Mouse (Mus musculus) hindbrain, embryonic 12.5 days (tissue): ENCODE results near the gene Fam43a. TPM values are rescaled to one million over a fixed set of nuclear protein-coding genes. Genes with fewer than 3 reads are reported as not detected.

Experiments
- ATAC-seq: fragments of 200-750 bp; cut with Nextera tagmentation; 2 replicates; pipeline ENCODE4 v1.8.0; 2017; ENCODE audit warnings: moderate TSS enrichment; ENCODE audit not compliant: low FRiP score
- H3K27ac ChIP-seq: fragments of 300-500 bp; sonication (generic); 2 replicates; pipeline ENCODE4 v1.5.1; 2016; ENCODE audit warnings: mild to moderate bottlenecking
- H3K27me3 ChIP-seq: fragments of 300-500 bp; sonication (generic); 2 replicates; pipeline ENCODE4 v1.6.1; 2016; ENCODE audit warnings: mild to moderate bottlenecking
- H3K36me3 ChIP-seq: fragments of 300-500 bp; sonication (generic); 2 replicates; pipeline ENCODE4 v1.6.1; 2016; ENCODE audit warnings: mild to moderate bottlenecking
- H3K4me1 ChIP-seq: fragments of 300-500 bp; sonication (generic); 2 replicates; pipeline ENCODE4 v1.6.1; 2016
- H3K4me2 ChIP-seq: fragments of 300-500 bp; sonication (generic); replicated peaks from 2 replicates; pipeline ENCODE4 v1.6.1; 2016; ENCODE audit warnings: mild to moderate bottlenecking
- H3K4me3 ChIP-seq: fragments of 300-500 bp; sonication (generic); 2 replicates; pipeline ENCODE4 v1.5.1; 2016; ENCODE audit warnings: mild to moderate bottlenecking
- H3K9ac ChIP-seq: fragments of 300-500 bp; sonication (generic); 2 replicates; pipeline ENCODE4 v1.6.1; 2016; ENCODE audit warnings: mild to moderate bottlenecking, moderate library complexity
- H3K9me3 ChIP-seq: fragments of 300-500 bp; sonication (generic); replicated peaks from 2 replicates; pipeline ENCODE4 v1.6.1; 2016; ENCODE audit warnings: mild to moderate bottlenecking
- WGBS: fragments of 180-500 bp; shearing (Covaris S2); methylation state at CpG from one replicate; pipeline ENCODE4 v1.1.7; 2016; 5-methylcytosine and 5-hydroxymethylcytosine counted together
- polyA plus RNA-seq: library from polyadenylated mRNA; unstranded; fragments of >200 nt; fragmentation: Nextera tagmentation; extraction: Ambion mirVana; gene quantifications from 2 replicates; pipeline ENCODE4 v1.2.1, GENCODE M21; 2016

The Fam43a gene
- polyA plus RNA-seq, 1 experiment from 2014 or later, result 17.5 TPM

GRCm38 (mm10) chr16:30575815-30576214 lies 23.7 kb upstream of the Fam43a start:
- no peak overlapping the region for H3K9ac ChIP-seq
- H3K27ac ChIP-seq, result no peak overlapping the region
- H3K4me3 ChIP-seq, result no peak overlapping the region
- ATAC-seq, result no peak
- 94% methylated on average over 7 of the region's 7 CpGs for WGBS
- H3K4me1 ChIP-seq, result no peaks in the 10 kb centered on the region
- H3K36me3 ChIP-seq, result peaks cover 94% of the 10 kb centered on the region
- no peaks in the 10 kb centered on the region for H3K9me3 ChIP-seq
- H3K27me3 ChIP-seq, result no peaks in the 10 kb centered on the region
- H3K4me2 ChIP-seq, result no peak overlapping the region

- Histone ChIP-seq H3K36me3 (peaks cover 94% of the 10 kb centered on the region), H3K4me2 (no peak overlapping the region), H3K4me1 (no peaks in the 10 kb centered on the region), H3K27ac (no peak overlapping the region), H3K27me3 (no peaks in the 10 kb centered on the region), H3K9me3 (no peaks in the 10 kb centered on the region), H3K9ac (no peak overlapping the region), H3K4me3 (no peak overlapping the region)
- no peak for ATAC-seq
- 82% methylated on average over 1 of the region's 1 CpGs for WGBS
Measured at GRCm38 (mm10) chr16:30576392-30576791, 23.1 kb upstream of the Fam43a start.

GRCm38 (mm10) chr16:30580765-30581164 lies 18.8 kb upstream of the Fam43a start:
- H3K4me1 ChIP-seq, result no peaks in the 10 kb centered on the region
- H3K9ac ChIP-seq, result no peak overlapping the region
- H3K27me3 ChIP-seq, result no peaks in the 10 kb centered on the region
- no peak for ATAC-seq
- no peaks in the 10 kb centered on the region for H3K9me3 ChIP-seq
- no peak overlapping the region for H3K4me2 ChIP-seq
- 89% methylated on average over 5 of the region's 5 CpGs for WGBS
- H3K27ac ChIP-seq, result no peak overlapping the region
- H3K4me3 ChIP-seq, result no peak overlapping the region
- peaks cover 90% of the 10 kb centered on the region for H3K36me3 ChIP-seq

- no peak; the same call in 1 of the 2 replicates for ATAC-seq
- Histone ChIP-seq H3K36me3 (peaks cover 28% of the 10 kb centered on the region), H3K4me1 (peaks cover 11% of the 10 kb centered on the region), H3K9ac (peak overlapping the region; percentile 76), H3K27ac (no peak overlapping the region), H3K4me2 (peak overlapping the region; percentile 94), H3K4me3 (peak overlapping the region; percentile 81), H3K9me3 (no peaks in the 10 kb centered on the region), H3K27me3 (no peaks in the 10 kb centered on the region)
- WGBS, result 2% methylated on average over 19 of the region's 19 CpGs
Measured at GRCm38 (mm10) chr16:30586935-30587493, 12.5 kb upstream of the Fam43a start.

GRCm38 (mm10) chr16:30587494-30588327 lies 11.8 kb upstream of the Fam43a start, which contains the start of gene Lsg1:
Gene Lsg1 (minus strand): TSS chr16:30587592.
- ATAC-seq, result peak; percentile 96
- H3K4me1 ChIP-seq, result peaks cover 11% of the 10 kb centered on the region
- 5% methylated on average over 35 of the region's 35 CpGs for WGBS
- H3K9me3 ChIP-seq, result no peaks in the 10 kb centered on the region
- peak within 1 kb of the TSS; percentile 76 for H3K27ac ChIP-seq
- peak within 1 kb of the TSS; percentile 81 for H3K4me3 ChIP-seq
- H3K9ac ChIP-seq, result peak within 1 kb of the TSS; percentile 76
- peak within 1 kb of the TSS; percentile 94 for H3K4me2 ChIP-seq
- no peaks in the 10 kb centered on the region for H3K27me3 ChIP-seq
- H3K36me3 ChIP-seq, result peaks cover 21% of the 10 kb centered on the region

DNA sequence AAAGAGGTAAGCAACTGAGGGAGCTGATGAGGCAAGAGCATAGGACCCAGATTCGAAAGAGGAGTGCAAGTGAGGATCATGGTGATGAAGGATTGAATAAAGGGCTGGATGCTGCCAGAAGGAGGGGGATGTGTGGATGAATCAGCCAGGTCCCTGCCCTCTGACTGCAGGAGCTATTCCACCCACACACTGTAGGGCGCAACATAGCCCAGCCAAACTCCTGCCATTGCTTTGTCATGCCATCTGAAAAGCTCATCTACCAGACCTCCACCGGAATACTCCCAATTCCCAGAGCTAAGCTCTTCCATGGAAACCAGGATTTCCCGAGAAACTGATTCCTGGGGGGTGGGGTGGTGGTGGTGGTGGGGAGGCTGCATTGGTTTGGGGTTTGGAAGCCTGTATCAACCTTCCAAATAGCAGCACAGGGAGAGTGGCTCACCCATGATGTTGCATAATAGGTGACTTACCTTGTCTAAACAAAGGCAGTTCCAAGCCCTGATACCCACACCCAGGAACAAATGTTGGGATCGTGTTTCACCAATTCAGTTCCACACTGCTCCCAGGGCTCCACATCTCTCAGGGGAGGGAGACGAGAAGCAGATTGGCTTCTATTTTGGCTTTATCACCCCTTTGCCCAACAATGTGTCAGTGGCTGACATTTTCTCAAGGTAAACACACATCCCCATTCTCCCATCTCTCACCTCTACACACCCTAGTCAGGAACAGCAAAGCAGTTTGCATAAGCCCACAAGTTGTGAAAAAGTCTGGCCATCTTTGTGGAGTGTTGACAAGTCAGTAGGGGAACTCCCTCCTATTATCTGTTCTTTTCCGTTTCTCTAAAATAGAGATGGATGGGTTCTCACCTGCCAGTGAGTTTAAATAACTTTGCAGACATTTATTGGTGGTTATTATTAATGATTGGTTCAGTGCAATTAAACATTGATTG lies 9.0 kb upstream of the Fam43a start:
- peaks cover 8% of the 10 kb centered on the region; the same call in 1 of the 2 replicates for H3K27me3 ChIP-seq
- no peaks in the 10 kb centered on the region for H3K9me3 ChIP-seq
- H3K9ac ChIP-seq, result no peak overlapping the region
- H3K4me3 ChIP-seq, result no peak overlapping the region
- 49% methylated on average over 7 of the region's 7 CpGs for WGBS
- ATAC-seq, result no peak
- no peak overlapping the region for H3K4me2 ChIP-seq
- peaks cover 11% of the 10 kb centered on the region for H3K4me1 ChIP-seq
- no peak overlapping the region for H3K27ac ChIP-seq
- H3K36me3 ChIP-seq, result no peaks in the 10 kb centered on the region

DNA sequence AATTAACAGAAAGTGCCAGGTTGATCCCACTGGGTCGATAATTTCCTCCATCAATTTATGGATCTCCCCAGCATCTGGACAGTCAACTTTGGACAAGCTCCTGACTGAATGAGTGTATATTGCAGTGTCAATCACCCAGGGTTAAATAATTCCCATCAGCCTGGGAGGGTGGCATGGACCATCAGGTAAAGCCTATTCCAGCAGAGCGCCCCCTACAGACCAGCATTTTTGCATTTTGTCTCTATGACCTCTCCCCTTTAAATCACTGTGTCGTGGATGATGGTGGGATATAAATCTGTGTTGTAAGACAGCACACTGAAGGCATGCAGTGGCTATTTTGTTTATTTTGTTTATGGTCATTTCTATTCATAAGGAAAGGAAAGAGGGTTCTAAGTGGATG lies 7.5 kb upstream of the Fam43a start:
- no peak overlapping the region for H3K4me2 ChIP-seq
- peaks cover 7% of the 10 kb centered on the region for H3K4me1 ChIP-seq
- whole genome bisulfite sequencing, result 49% methylated on average over 3 of the region's 3 CpGs
- H3K4me3 ChIP-seq, result no peak overlapping the region
- H3K27me3 ChIP-seq, result peaks cover 20% of the 10 kb centered on the region
- no peak overlapping the region for H3K27ac ChIP-seq
- no peak for ATAC-seq
- H3K36me3 ChIP-seq, result no peaks in the 10 kb centered on the region
- H3K9ac ChIP-seq, result no peak overlapping the region
- H3K9me3 ChIP-seq, result no peaks in the 10 kb centered on the region

- WGBS, result 56% methylated on average over 3 of the region's 3 CpGs
- ATAC-seq, result no peak
Measured at GRCm38 (mm10) chr16:30595356-30595755, 4.2 kb upstream of the Fam43a start.

GRCm38 (mm10) chr16:30595835-30596557 lies 3.5 kb upstream of the Fam43a start:
- H3K9ac ChIP-seq, result no peak overlapping the region
- H3K9me3 ChIP-seq, result no peaks in the 10 kb centered on the region
- H3K27ac ChIP-seq, result no peak overlapping the region
- ATAC-seq, result no peak
- H3K36me3 ChIP-seq, result no peaks in the 10 kb centered on the region
- peaks cover 20% of the 10 kb centered on the region for H3K4me1 ChIP-seq
- WGBS, result 61% methylated on average over 14 of the region's 14 CpGs
- no peak overlapping the region for H3K4me3 ChIP-seq
- no peak overlapping the region for H3K4me2 ChIP-seq
- peaks cover 31% of the 10 kb centered on the region for H3K27me3 ChIP-seq

More at GRCm38 (mm10) chr16:30595356-30595755, 4.2 kb upstream of the Fam43a start:
- Histone ChIP-seq H3K36me3 (no peaks in the 10 kb centered on the region), H3K9ac (no peak overlapping the region), H3K4me2 (no peak overlapping the region), H3K27me3 (peaks cover 26% of the 10 kb centered on the region), H3K27ac (no peak overlapping the region), H3K9me3 (no peaks in the 10 kb centered on the region), H3K4me1 (peaks cover 13% of the 10 kb centered on the region), H3K4me3 (no peak overlapping the region)

DNA sequence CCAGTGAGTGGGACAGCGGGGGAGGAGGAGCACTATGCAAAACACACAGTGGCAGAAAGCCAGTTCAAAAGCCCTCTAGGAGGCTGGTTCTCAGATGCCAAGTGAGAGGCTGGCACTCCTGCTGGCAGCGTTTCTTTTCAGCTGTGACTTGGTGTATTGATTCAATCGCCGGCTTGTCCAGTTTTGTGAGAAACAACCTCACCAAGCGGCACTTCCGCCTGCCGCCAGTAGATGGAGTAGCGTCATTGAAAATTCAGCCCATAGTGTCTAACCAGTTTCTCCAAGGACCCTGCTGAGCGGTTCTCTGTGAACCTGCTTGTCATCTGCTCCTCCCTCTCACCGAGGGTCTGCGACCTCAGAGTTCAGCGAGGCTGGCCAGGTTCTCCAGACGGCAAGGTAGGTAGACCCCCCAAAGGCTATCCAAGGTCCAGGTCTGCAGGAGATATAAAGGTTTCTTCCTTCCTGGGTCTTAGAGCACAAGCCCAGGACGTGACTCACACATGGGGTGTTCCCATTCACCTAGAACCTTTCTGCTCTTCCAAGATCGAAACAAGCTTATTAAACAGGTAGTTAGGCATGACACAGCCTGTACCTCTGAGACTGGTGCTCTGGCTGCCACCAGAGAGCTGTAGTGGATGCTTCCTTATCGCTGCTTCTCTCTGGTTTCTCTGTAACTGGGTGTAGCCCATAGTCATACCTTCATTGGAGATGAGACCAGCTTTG lies 2.4 kb upstream of the Fam43a start:
- peak overlapping the region; percentile 3; the same call in 1 of the 2 replicates for H3K9ac ChIP-seq
- H3K27ac ChIP-seq, result no peak overlapping the region
- peaks cover 31% of the 10 kb centered on the region for H3K4me1 ChIP-seq
- H3K4me2 ChIP-seq, result peak overlapping the region; percentile 41
- WGBS, result 11% methylated on average over 16 of the region's 16 CpGs
- no peaks in the 10 kb centered on the region for H3K9me3 ChIP-seq
- no peak overlapping the region for H3K4me3 ChIP-seq
- no peaks in the 10 kb centered on the region for H3K36me3 ChIP-seq
- ATAC-seq, result peak; percentile 24; the same call in 1 of the 2 replicates
- H3K27me3 ChIP-seq, result peaks cover 42% of the 10 kb centered on the region

GRCm38 (mm10) chr16:30600431-30601045 lies 1.0 kb downstream of the Fam43a start:
- ATAC-seq, result peak; percentile 20
- WGBS, result under 1% methylated on average over 53 of the region's 53 CpGs
- Histone ChIP-seq H3K9me3 (no peaks in the 10 kb centered on the region), H3K4me1 (peaks cover 54% of the 10 kb centered on the region), H3K36me3 (no peaks in the 10 kb centered on the region), H3K27ac (peak overlapping the region; percentile 18; the same call in 1 of the 2 replicates), H3K4me2 (peak overlapping the region; percentile 94), H3K27me3 (peaks cover 33% of the 10 kb centered on the region), H3K9ac (peak overlapping the region; percentile 67), H3K4me3 (peak overlapping the region; percentile 64)
